Comparison of ENCODE assay signal across 17 mouse cellular contexts in genomic region chr1:136579360-136579759, GRCm38 (mm10). TPM values are rescaled to one million over a fixed set of nuclear protein-coding genes. Genes with fewer than 3 reads are reported as not detected.
DNase-seq lines count a peak whose midpoint lies in the region; ATAC-seq and TF ChIP-seq lines count a peak whose summit lies in the region.
"Had no signal": no experiment of that assay in that cellular context is flagged by ENCODE, and none has a peak within 500 bp of the region (broad histone marks: within the 10 kb centered on the region; RNA-seq: fewer than 3 reads in every experiment).

No protein-coding gene starts in this region.

- TF ChIP-seq EP300 in heart, adult 2 months (IDR thresholded peaks at IDR 0.05; ENCODE audit: insufficient read depth, low read depth, low read length): no peak

- H3K36me3 ChIP-seq in E14TG2a.4 (ENCODE audit: insufficient read depth, low read length): peaks cover 52% of the 10 kb centered on the region
- no peaks in the 10 kb centered on the region for H3K36me3 ChIP-seq in heart, adult 2 months (ENCODE audit: control insufficient read depth, insufficient read depth, low read length)
- H3K36me3 ChIP-seq: hindbrain, embryonic 13.5 days had no signal

- no peak for TF ChIP-seq CTCF in E14TG2a.4 (conservative IDR thresholded peaks at IDR 0.05; ENCODE audit: low read length)
- TF ChIP-seq CTCF in heart, adult 2 months (IDR thresholded peaks at IDR 0.05): no peak

- H3K79me2 ChIP-seq in heart, adult 2 months (replicated peaks; ENCODE audit: control insufficient read depth, insufficient read depth, low read length): no peaks in the 10 kb centered on the region

- peak; percentile 80 for ATAC-seq in activated CD4-positive, CD25-positive, alpha-beta regulatory T cell, adult 4 months
- peak; percentile 56 for ATAC-seq in megakaryocyte progenitor cell, adult 5-6 weeks (replicated peaks; ENCODE audit: poor library complexity)
- ATAC-seq: forebrain, embryonic 16.5 days had no signal

- peak; percentile 51 for DNase-seq in thymus, postnatal 25 days
- no peak for DNase-seq in cerebellum, postnatal 14 days
- DNase-seq in left cerebral cortex, adult 11 months (ENCODE audit: low spot score): no peak
- no peak for DNase-seq in heart, adult 2 months
- DNase-seq: adrenal gland, postnatal 25 days; cerebellum, adult 9-10 months; embryo, embryonic 11 days; heart, postnatal 10 days; kidney, adult 8-10 months; lung, adult 18-20 months had no signal

- no peak overlapping the region for H3K27ac ChIP-seq in heart, adult 2 months
- H3K27ac ChIP-seq: hindbrain, embryonic 13.5 days; macrophage; stomach, postnatal 0 days had no signal

- WGBS in heart, adult 2 months: 72% methylated on average over 14 of the region's 14 CpGs

- no peaks in the 10 kb centered on the region for H3K9me3 ChIP-seq in E14TG2a.4 (ENCODE audit: low read length)
- H3K9me3 ChIP-seq: hindbrain, embryonic 13.5 days had no signal

- peaks cover 69% of the 10 kb centered on the region for H3K4me1 ChIP-seq in E14TG2a.4 (replicated peaks; ENCODE audit: low read depth, low read length)
- 0 out of 2 replicates have a peak, but pooled peaks cover 2% of the 10 kb centered on the region for H3K4me1 ChIP-seq in heart, adult 2 months (ENCODE audit: control insufficient read depth, insufficient read depth, low read length)

- H3K9ac ChIP-seq in heart, adult 2 months (ENCODE audit: low read depth, low read length): no peak overlapping the region
- H3K9ac ChIP-seq: hindbrain, embryonic 13.5 days had no signal

- intact Hi-C loops in heart, adult 2 months (cut with DNase I): no loop called here

- H3K27me3 ChIP-seq in E14TG2a.4 (ENCODE audit: insufficient read depth, low read length): no peaks in the 10 kb centered on the region
- peaks cover 2% of the 10 kb centered on the region for H3K27me3 ChIP-seq in heart, adult 2 months (ENCODE audit: control insufficient read depth, insufficient read depth, low read length)
- H3K27me3 ChIP-seq: hindbrain, embryonic 13.5 days had no signal

- peak overlapping the region; percentile 43; the same call in 1 of the 2 replicates for H3K4me3 ChIP-seq in E14TG2a.4 (replicated peaks; ENCODE audit: low read length)
- H3K4me3 ChIP-seq in heart, adult 2 months: no peak overlapping the region
- H3K4me3 ChIP-seq: hindbrain, embryonic 13.5 days had no signal

- no peak for TF ChIP-seq POLR2A in heart, adult 2 months (IDR thresholded peaks at IDR 0.05; ENCODE audit: insufficient read depth, low read depth, low read length)

RNA-seq across cellular contexts. Expression of gene Zfp281, which starts 45.3 kb away (rescaled TPM):
- polyA plus RNA-seq in activated CD4-positive, CD25-positive, alpha-beta regulatory T cell, adult 4 months (2017; shearing (Covaris generic)): 10 to 100 TPM; 19.3 to 22.6 TPM
- 23.7 and 25.4 TPM in 2 replicates for total RNA-seq in megakaryocyte progenitor cell, adult 5-6 weeks (2015)
- total RNA-seq in megakaryocyte progenitor cell, adult 5-6 weeks (2017): 18.9 and 20.5 TPM in 2 replicates
- total RNA-seq in heart, adult 2 months (2021): 10 to 100 TPM in 1 of 2 experiments, 1 to 10 TPM in 1; 9.9 to 10.1 TPM
- polyA plus RNA-seq in heart, adult 2 months (2012; rRNA removed): 2.1 and 3.2 TPM in 2 replicates
